Mouse (Mus musculus): Measurements from ENCODE around the gene Cdca7l. TPM values are rescaled to one million over a fixed set of nuclear protein-coding genes. Genes with fewer than 3 reads are reported as not detected.

Cdca7l gene
- polyA plus RNA-seq, 1 experiment from 2014 or later = 4.6 TPM

GRCm38 (mm10) chr12:117844075-117844408, 40.0 kb downstream of the Cdca7l start:
- peaks cover 4% of the 10 kb centered on the region for H3K4me1 ChIP-seq (replicated peaks)
- peaks cover 30% of the 10 kb centered on the region for H3K27me3 ChIP-seq
- no peaks in the 10 kb centered on the region for H3K36me3 ChIP-seq
- H3K9ac ChIP-seq = peak overlapping the region; percentile 78
- H3K4me3 ChIP-seq = peak overlapping the region; percentile 80
- no peak overlapping the region for H3K27ac ChIP-seq
- ATAC-seq (ENCODE audit: low FRiP score) = no peak
- WGBS = under 1% methylated on average over 15 of the region's 15 CpGs
- H3K9me3 ChIP-seq = no peaks in the 10 kb centered on the region
- H3K4me2 ChIP-seq = peak overlapping the region; percentile 99

GRCm38 (mm10) chr12:117844917-117845316, 40.8 kb downstream of the Cdca7l start:
- Histone ChIP-seq H3K9ac (no peak overlapping the region), H3K27me3 (peaks cover 30% of the 10 kb centered on the region), H3K27ac (no peak overlapping the region), H3K4me1 (replicated peaks) (peaks cover 4% of the 10 kb centered on the region), H3K4me2 (peak overlapping the region; percentile 23; the same call in 1 of the 2 replicates), H3K9me3 (no peaks in the 10 kb centered on the region), H3K36me3 (no peaks in the 10 kb centered on the region), H3K4me3 (no peak overlapping the region)
- WGBS = 15% methylated on average over 2 of the region's 2 CpGs
- ATAC-seq (ENCODE audit: low FRiP score) = no peak

- Histone ChIP-seq H3K9me3 (no peaks in the 10 kb centered on the region), H3K9ac (no peak overlapping the region), H3K27me3 (peaks cover 8% of the 10 kb centered on the region), H3K36me3 (no peaks in the 10 kb centered on the region), H3K4me3 (no peak overlapping the region), H3K4me1 (replicated peaks) (no peaks in the 10 kb centered on the region; the same call in 1 of the 2 replicates), H3K27ac (no peak overlapping the region), H3K4me2 (no peak overlapping the region)
- ATAC-seq (ENCODE audit: low FRiP score) = no peak
- WGBS = 95% methylated on average over 6 of the region's 6 CpGs
These were observed 44.5 kb downstream of the Cdca7l start for GRCm38 (mm10) chr12:117848621-117849020.

GRCm38 (mm10) chr12:117850472-117850871, 46.4 kb downstream of the Cdca7l start:
- Histone ChIP-seq H3K27me3 (no peaks in the 10 kb centered on the region), H3K27ac (no peak overlapping the region), H3K9ac (no peak overlapping the region), H3K4me2 (no peak overlapping the region), H3K9me3 (no peaks in the 10 kb centered on the region), H3K4me1 (replicated peaks) (no peaks in the 10 kb centered on the region), H3K36me3 (no peaks in the 10 kb centered on the region), H3K4me3 (no peak overlapping the region)
- no peak for ATAC-seq (ENCODE audit: low FRiP score)
- WGBS = 18% methylated on average over 10 of the region's 10 CpGs

- Histone ChIP-seq H3K36me3 (no peaks in the 10 kb centered on the region), H3K4me2 (no peak overlapping the region), H3K27ac (no peak overlapping the region), H3K4me1 (replicated peaks) (no peaks in the 10 kb centered on the region), H3K27me3 (no peaks in the 10 kb centered on the region), H3K9ac (no peak overlapping the region), H3K9me3 (no peaks in the 10 kb centered on the region), H3K4me3 (no peak overlapping the region)
- ATAC-seq (ENCODE audit: low FRiP score) = no peak
- WGBS = 32% methylated on average over 6 of the region's 6 CpGs
These were observed 49.2 kb downstream of the Cdca7l start for GRCm38 (mm10) chr12:117853316-117853715.

- Histone ChIP-seq H3K4me1 (replicated peaks) (no peaks in the 10 kb centered on the region), H3K27me3 (no peaks in the 10 kb centered on the region), H3K9ac (no peak overlapping the region), H3K36me3 (no peaks in the 10 kb centered on the region), H3K4me2 (no peak overlapping the region), H3K4me3 (no peak overlapping the region), H3K9me3 (no peaks in the 10 kb centered on the region), H3K27ac (no peak overlapping the region)
- WGBS = 73% methylated on average over 9 of the region's 9 CpGs
- ATAC-seq (ENCODE audit: low FRiP score) = no peak
These were observed 52.9 kb downstream of the Cdca7l start for GRCm38 (mm10) chr12:117857023-117857422.

GRCm38 (mm10) chr12:117857884-117858283, 53.8 kb downstream of the Cdca7l start:
- H3K27ac ChIP-seq = no peak overlapping the region
- H3K9me3 ChIP-seq = no peaks in the 10 kb centered on the region
- WGBS = 89% methylated on average over 6 of the region's 6 CpGs
- no peak overlapping the region for H3K4me2 ChIP-seq
- no peak overlapping the region for H3K9ac ChIP-seq
- no peak overlapping the region for H3K4me3 ChIP-seq
- H3K27me3 ChIP-seq = no peaks in the 10 kb centered on the region
- no peaks in the 10 kb centered on the region for H3K4me1 ChIP-seq (replicated peaks)
- no peak for ATAC-seq (ENCODE audit: low FRiP score)
- no peaks in the 10 kb centered on the region for H3K36me3 ChIP-seq

GRCm38 (mm10) chr12:117860840-117861239, 56.8 kb downstream of the Cdca7l start:
- Histone ChIP-seq H3K27me3 (no peaks in the 10 kb centered on the region), H3K4me1 (replicated peaks) (no peaks in the 10 kb centered on the region), H3K9ac (no peak overlapping the region), H3K4me3 (no peak overlapping the region), H3K9me3 (no peaks in the 10 kb centered on the region), H3K36me3 (no peaks in the 10 kb centered on the region), H3K4me2 (no peak overlapping the region), H3K27ac (no peak overlapping the region)
- WGBS = 73% methylated on average over 7 of the region's 7 CpGs
- no peak for ATAC-seq (ENCODE audit: low FRiP score)

GRCm38 (mm10) chr12:117861249-117861648, 57.2 kb downstream of the Cdca7l start:
- no peaks in the 10 kb centered on the region for H3K9me3 ChIP-seq
- no peaks in the 10 kb centered on the region for H3K36me3 ChIP-seq
- no peak overlapping the region for H3K9ac ChIP-seq
- WGBS = 65% methylated on average over 3 of the region's 3 CpGs
- no peak overlapping the region for H3K4me3 ChIP-seq
- no peak for ATAC-seq (ENCODE audit: low FRiP score)
- H3K27ac ChIP-seq = no peak overlapping the region
- H3K4me1 ChIP-seq (replicated peaks) = no peaks in the 10 kb centered on the region
- H3K27me3 ChIP-seq = no peaks in the 10 kb centered on the region
- H3K4me2 ChIP-seq = no peak overlapping the region

GRCm38 (mm10) chr12:117862655-117863054, 58.6 kb downstream of the Cdca7l start:
- Histone ChIP-seq H3K9me3 (no peaks in the 10 kb centered on the region), H3K27me3 (no peaks in the 10 kb centered on the region), H3K4me1 (replicated peaks) (no peaks in the 10 kb centered on the region), H3K9ac (no peak overlapping the region), H3K36me3 (no peaks in the 10 kb centered on the region), H3K4me2 (no peak overlapping the region), H3K27ac (no peak overlapping the region), H3K4me3 (no peak overlapping the region)
- no peak for ATAC-seq (ENCODE audit: low FRiP score)
- WGBS = 94% methylated on average over 5 of the region's 5 CpGs

- Histone ChIP-seq H3K9ac (no peak overlapping the region), H3K4me2 (no peak overlapping the region), H3K9me3 (0 out of 2 replicates have a peak, but pooled peaks cover 8% of the 10 kb centered on the region), H3K27ac (no peak overlapping the region), H3K36me3 (no peaks in the 10 kb centered on the region), H3K4me1 (replicated peaks) (no peaks in the 10 kb centered on the region), H3K4me3 (no peak overlapping the region), H3K27me3 (no peaks in the 10 kb centered on the region)
- ATAC-seq (ENCODE audit: low FRiP score) = no peak
- 94% methylated on average over 4 of the region's 4 CpGs for WGBS
These were observed 63.8 kb downstream of the Cdca7l start for GRCm38 (mm10) chr12:117867708-117868564.

- ATAC-seq (ENCODE audit: low FRiP score) = no peak
- H3K4me2 ChIP-seq = no peak overlapping the region
- no peak overlapping the region for H3K27ac ChIP-seq
- no peaks in the 10 kb centered on the region for H3K4me1 ChIP-seq (replicated peaks)
- H3K9ac ChIP-seq = no peak overlapping the region
- no peak overlapping the region for H3K4me3 ChIP-seq
- 0 out of 2 replicates have a peak, but pooled peaks cover 5% of the 10 kb centered on the region for H3K36me3 ChIP-seq
- 0 out of 2 replicates have a peak, but pooled peaks cover 8% of the 10 kb centered on the region for H3K9me3 ChIP-seq
- H3K27me3 ChIP-seq = no peaks in the 10 kb centered on the region
- 83% methylated on average over 5 of the region's 5 CpGs for WGBS
These were observed 68.2 kb downstream of the Cdca7l start for GRCm38 (mm10) chr12:117872265-117872664.

GRCm38 (mm10) chr12:117878341-117878740, 74.3 kb downstream of the Cdca7l start:
- H3K9ac ChIP-seq = no peak overlapping the region
- H3K27me3 ChIP-seq = no peaks in the 10 kb centered on the region
- 94% methylated on average over 13 of the region's 13 CpGs for WGBS
- no peak overlapping the region for H3K4me2 ChIP-seq
- H3K4me1 ChIP-seq (replicated peaks) = no peaks in the 10 kb centered on the region
- no peak for ATAC-seq (ENCODE audit: low FRiP score)
- H3K4me3 ChIP-seq = no peak overlapping the region
- H3K9me3 ChIP-seq = no peaks in the 10 kb centered on the region
- H3K27ac ChIP-seq = no peak overlapping the region
- H3K36me3 ChIP-seq = 0 out of 2 replicates have a peak, but pooled peaks cover 5% of the 10 kb centered on the region
